Mouse (Mus musculus) limb, embryonic 11.5 days (tissue): ENCODE measurements around the gene Ppp1r14a. TPM values are rescaled to one million over a fixed set of nuclear protein-coding genes. Genes with fewer than 3 reads are reported as not detected.

Experiments
- ATAC-seq: fragments of 200-750 bp; cut with Nextera tagmentation; 2 replicates; pipeline ENCODE4 v1.8.0; 2017; ENCODE audit warnings: low read depth; ENCODE audit not compliant: insufficient number of reproducible peaks, low FRiP score, low TSS enrichment
- DNase-seq: peaks from one replicate; pipeline ENCODE4 v3.0.0-alpha.2; 2015; ENCODE audit warnings: low spot score
- H3K27ac ChIP-seq: fragments of 300-500 bp; sonication (generic); replicated peaks from 2 replicates; pipeline ENCODE4 v1.5.1; 2014; ENCODE audit warnings: low read depth, mild to moderate bottlenecking, low read length
- H3K27me3 ChIP-seq: fragments of 300-500 bp; sonication (generic); 2 replicates; pipeline ENCODE4 v1.6.1; 2014; ENCODE audit warnings: mild to moderate bottlenecking, low read length, mixed read lengths; ENCODE audit not compliant: control insufficient read depth, insufficient read depth
- H3K36me3 ChIP-seq: fragments of 300-500 bp; sonication (generic); 2 replicates; pipeline ENCODE4 v1.6.1; 2014; ENCODE audit warnings: mild to moderate bottlenecking, low read length, moderate library complexity, mixed read lengths; ENCODE audit not compliant: control insufficient read depth, insufficient read depth
- H3K4me1 ChIP-seq: fragments of 300-500 bp; sonication (generic); 2 replicates; pipeline ENCODE4 v1.6.1; 2014; ENCODE audit warnings: low read length, mixed read lengths; ENCODE audit not compliant: control insufficient read depth, insufficient read depth
- H3K4me2 ChIP-seq: fragments of 300-500 bp; sonication (generic); 2 replicates; pipeline ENCODE4 v1.6.1; 2014; ENCODE audit warnings: low read depth, mild to moderate bottlenecking, moderate library complexity; ENCODE audit not compliant: severe bottlenecking
- H3K4me3 ChIP-seq: fragments of 300-500 bp; sonication (generic); 2 replicates; pipeline ENCODE4 v1.5.1; 2014; ENCODE audit warnings: low read depth, low read length
- H3K9ac ChIP-seq: fragments of 300-500 bp; sonication (generic); 2 replicates; pipeline ENCODE4 v1.6.1; 2014; ENCODE audit warnings: mild to moderate bottlenecking, low read length
- H3K9me3 ChIP-seq: fragments of 300-500 bp; sonication (generic); 2 replicates; pipeline ENCODE4 v1.6.1; 2016; ENCODE audit warnings: low read length; ENCODE audit not compliant: control insufficient read depth
- WGBS: fragments of 180-500 bp; shearing (Covaris S2); extraction: QIAGEN DNeasy Blood & Tissue Kit; methylation state at CpG from one replicate; pipeline ENCODE4 v1.1.7; 2014; 5-methylcytosine and 5-hydroxymethylcytosine counted together
- polyA plus RNA-seq: library from polyadenylated mRNA; unstranded; fragments of >200 nt; fragmentation: Nextera tagmentation; extraction: Ambion mirVana; gene quantifications from 2 replicates; pipeline ENCODE4 v1.2.1, GENCODE M21; 2014

Gene Ppp1r14a
- polyA plus RNA-seq, 1 experiment from 2014 or later: 3.5 TPM

GRCm38 (mm10) chr7:29251166-29251565 lies 37.9 kb upstream of the Ppp1r14a start:
- Histone ChIP-seq H3K27ac (no peak overlapping the region), H3K9ac (no peak overlapping the region), H3K36me3 (no peaks in the 10 kb centered on the region), H3K27me3 (0 out of 2 replicates have a peak, but pooled peaks cover 3% of the 10 kb centered on the region), H3K9me3 (no peaks in the 10 kb centered on the region), H3K4me3 (no peak overlapping the region), H3K4me2 (no peak overlapping the region), H3K4me1 (peaks cover 9% of the 10 kb centered on the region)
- no peak for ATAC-seq
- DNase-seq: no peak
- WGBS: 71% methylated on average over 3 of the region's 3 CpGs

- H3K4me3 ChIP-seq: no peak overlapping the region
- WGBS: 56% methylated on average over 5 of the region's 5 CpGs
- H3K4me1 ChIP-seq: peaks cover 6% of the 10 kb centered on the region; the same call in 1 of the 2 replicates
- H3K27ac ChIP-seq: no peak overlapping the region; the same call in 1 of the 2 replicates
- no peak for DNase-seq
- no peaks in the 10 kb centered on the region for H3K36me3 ChIP-seq
- no peaks in the 10 kb centered on the region for H3K9me3 ChIP-seq
- H3K27me3 ChIP-seq: no peaks in the 10 kb centered on the region
- H3K9ac ChIP-seq: 0 out of 2 replicates have a peak overlapping the region, but pooled peaks have one; percentile 4
- H3K4me2 ChIP-seq: no peak overlapping the region
- ATAC-seq: no peak
Measured at GRCm38 (mm10) chr7:29253842-29254241, 35.3 kb upstream of the Ppp1r14a start.

GRCm38 (mm10) chr7:29255875-29256274 lies 33.2 kb upstream of the Ppp1r14a start:
- no peak overlapping the region for H3K9ac ChIP-seq
- H3K9me3 ChIP-seq: no peaks in the 10 kb centered on the region
- ATAC-seq (no peak), DNase-seq (no peak)
- no peaks in the 10 kb centered on the region for H3K27me3 ChIP-seq
- H3K4me1 ChIP-seq: peaks cover 17% of the 10 kb centered on the region
- WGBS: 90% methylated on average over 4 of the region's 4 CpGs
- no peak overlapping the region for H3K27ac ChIP-seq
- H3K36me3 ChIP-seq: no peaks in the 10 kb centered on the region
- H3K4me2 ChIP-seq: no peak overlapping the region
- H3K4me3 ChIP-seq: no peak overlapping the region

- WGBS: 64% methylated on average over 1 of the region's 1 CpGs
- H3K4me1 ChIP-seq: peaks cover 19% of the 10 kb centered on the region
Measured at GRCm38 (mm10) chr7:29257368-29257767, 31.7 kb upstream of the Ppp1r14a start.

GRCm38 (mm10) chr7:29259781-29260730 lies 29.1 kb upstream of the Ppp1r14a start:
- ATAC-seq (peak; percentile 75), DNase-seq (peak; percentile 36)
- H3K4me3 ChIP-seq: no peak overlapping the region
- WGBS: 71% methylated on average over 10 of the region's 10 CpGs
- no peak overlapping the region for H3K4me2 ChIP-seq
- peak overlapping the region; percentile 68 for H3K27ac ChIP-seq
- H3K4me1 ChIP-seq: peaks cover 16% of the 10 kb centered on the region
- H3K9me3 ChIP-seq: no peaks in the 10 kb centered on the region
- no peak overlapping the region for H3K9ac ChIP-seq
- no peaks in the 10 kb centered on the region for H3K27me3 ChIP-seq
- H3K36me3 ChIP-seq: no peaks in the 10 kb centered on the region

More at GRCm38 (mm10) chr7:29257368-29257767, 31.7 kb upstream of the Ppp1r14a start:
- H3K36me3 ChIP-seq: no peaks in the 10 kb centered on the region
- H3K4me2 ChIP-seq: no peak overlapping the region
- H3K9ac ChIP-seq: no peak overlapping the region
- no peak overlapping the region for H3K27ac ChIP-seq
- no peaks in the 10 kb centered on the region for H3K27me3 ChIP-seq
- no peak overlapping the region for H3K4me3 ChIP-seq
- DNase-seq: no peak
- no peaks in the 10 kb centered on the region for H3K9me3 ChIP-seq
- ATAC-seq: no peak

- ATAC-seq: no peak
- Histone ChIP-seq H3K4me2 (no peak overlapping the region), H3K9ac (no peak overlapping the region), H3K27ac (no peak overlapping the region), H3K4me1 (peaks cover 16% of the 10 kb centered on the region), H3K4me3 (no peak overlapping the region), H3K36me3 (no peaks in the 10 kb centered on the region), H3K9me3 (no peaks in the 10 kb centered on the region), H3K27me3 (no peaks in the 10 kb centered on the region)
- no peak for DNase-seq
- WGBS: 67% methylated on average over 6 of the region's 6 CpGs
Measured at GRCm38 (mm10) chr7:29262151-29262550, 27.0 kb upstream of the Ppp1r14a start.

- Histone ChIP-seq H3K36me3 (no peaks in the 10 kb centered on the region), H3K9ac (no peak overlapping the region), H3K27me3 (no peaks in the 10 kb centered on the region), H3K9me3 (no peaks in the 10 kb centered on the region), H3K4me2 (no peak overlapping the region; the same call in 1 of the 2 replicates), H3K4me1 (peaks cover 13% of the 10 kb centered on the region), H3K4me3 (no peak overlapping the region), H3K27ac (no peak overlapping the region)
- no peak for DNase-seq
- ATAC-seq: no peak
- 90% methylated on average over 3 of the region's 3 CpGs for WGBS
Measured at GRCm38 (mm10) chr7:29263831-29264230, 25.3 kb upstream of the Ppp1r14a start.

- H3K9me3 ChIP-seq: no peaks in the 10 kb centered on the region
- H3K9ac ChIP-seq: no peak overlapping the region
- H3K27ac ChIP-seq: no peak overlapping the region
- WGBS: 90% methylated on average over 7 of the region's 7 CpGs
- no peaks in the 10 kb centered on the region for H3K36me3 ChIP-seq
- no peaks in the 10 kb centered on the region for H3K27me3 ChIP-seq
- H3K4me2 ChIP-seq: no peak overlapping the region
- no peak for DNase-seq
- H3K4me1 ChIP-seq: 0 out of 2 replicates have a peak, but pooled peaks cover 2% of the 10 kb centered on the region
- no peak for ATAC-seq
- no peak overlapping the region for H3K4me3 ChIP-seq
Measured at GRCm38 (mm10) chr7:29265636-29266035, 23.5 kb upstream of the Ppp1r14a start.
